Mouse (Mus musculus): ENCODE measurements around the gene Atxn3. TPM values are rescaled to one million over a fixed set of nuclear protein-coding genes. Genes with fewer than 3 reads are reported as not detected.

Atxn3 gene
- polyA plus RNA-seq (2012): 1.6 and 4.4 TPM in 2 replicates

GRCm38 (mm10) chr12:101957942-101958544 lies at the start of gene Atxn3:
Gene Atxn3, minus strand, starts transcription at chr12:101958246.

GRCm38 (mm10) chr12:101975601-101976571 lies 17.8 kb upstream of the Atxn3 start, which contains the start of gene Cpsf2:
Gene Cpsf2, plus strand, starts transcription at chr12:101975988.

GRCm38 (mm10) chr12:101912626-101913490 lies 45.2 kb downstream of the Atxn3 start, which contains the start of gene Trip11:
Gene Trip11, minus strand, starts transcription at chr12:101913267.

Other genes with a start within 250 kb of the Atxn3 start
- 0.02 TPM in 1 of 2 replicates, not detected in the other for gene Tc2n, start 239.7 kb downstream of the Atxn3 start, polyA plus RNA-seq (2012)
- 0.08 TPM in 1 of 2 replicates, not detected in the other for gene Fbln5, start 139.2 kb downstream of the Atxn3 start, polyA plus RNA-seq (2012)
- gene Trip11, start 45.0 kb downstream of the Atxn3 start, polyA plus RNA-seq (2012): 3.2 and 5.7 TPM in 2 replicates
- 7.6 and 7.9 TPM in 2 replicates for gene Cpsf2, start 17.7 kb upstream of the Atxn3 start, polyA plus RNA-seq (2012)
- not detected in 2 replicates for gene Slc24a4, start 170.5 kb upstream of the Atxn3 start, polyA plus RNA-seq (2012)

Data from megakaryocyte-erythroid progenitor cell, adult 5 weeks (primary cell).